Mouse (Mus musculus) spleen, adult 2 months (tissue): ENCODE results near the gene Arf6. TPM values are rescaled to one million over a fixed set of nuclear protein-coding genes. Genes with fewer than 3 reads are reported as not detected.
A peak's percentile ranks its signal among the peaks of the same experiment; 100 is the strongest.
"Not testable (repeated sequence)": the region's sequence is repeated elsewhere in the genome, so short reads cannot be mapped to it uniquely, and the experiment has no call there.

ENCODE experiments used
- DNase-seq, 2 experiments: peaks; one replicate each; pipeline versions ENCODE4 v3.0.0 to v3.0.0-alpha.2; 2012 to 2021; ENCODE audit warnings: low spot score in 2 of 2, low read depth in 1 of 2
- H3K27ac ChIP-seq: fragments of 200-500 bp; 2 replicates; pipeline ENCODE4 v1.5.1; 2012; ENCODE audit warnings: low read length, inconsistent platforms; ENCODE audit not compliant: insufficient read depth
- H3K27me3 ChIP-seq: fragments of 200-500 bp; 2 replicates; pipeline ENCODE4 v1.6.1; 2012; ENCODE audit warnings: mild to moderate bottlenecking, moderate library complexity, low read length, inconsistent platforms; ENCODE audit not compliant: control insufficient read depth, insufficient read depth
- H3K36me3 ChIP-seq: fragments of 200-500 bp; 2 replicates; pipeline ENCODE4 v1.6.1; 2012; ENCODE audit warnings: mild to moderate bottlenecking, low read length, inconsistent platforms; ENCODE audit not compliant: control insufficient read depth, insufficient read depth
- H3K4me1 ChIP-seq: fragments of 200-500 bp; 2 replicates; pipeline ENCODE4 v1.6.1; 2011; ENCODE audit warnings: inconsistent platforms; ENCODE audit not compliant: control insufficient read depth, insufficient read depth, insufficient read length
- H3K4me3 ChIP-seq: fragments of 200-500 bp; 2 replicates; pipeline ENCODE4 v1.5.1; 2011; ENCODE audit warnings: mild to moderate bottlenecking, inconsistent platforms; ENCODE audit not compliant: insufficient read depth, insufficient read length; ENCODE audit errors: extremely low read depth
- CTCF ChIP-seq: fragments of 200-500 bp; IDR thresholded peaks from 2 replicates; pipeline ENCODE4 v1.5.1; 2011; ENCODE audit warnings: mild to moderate bottlenecking, inconsistent platforms; ENCODE audit not compliant: insufficient read depth, insufficient read length, insufficient replicate concordance; ENCODE audit errors: extremely low read depth
- POLR2A ChIP-seq: fragments of 200-500 bp; IDR thresholded peaks from 2 replicates; pipeline ENCODE4 v1.6.1; 2011; ENCODE audit warnings: low read depth, low read length, inconsistent platforms
- WGBS: fragments of 180-500 bp; shearing (Covaris S2); methylation state at CpG from one replicate; pipeline ENCODE4 v1.1.7; 2018; 5-methylcytosine and 5-hydroxymethylcytosine counted together
- polyA plus RNA-seq: library from polyadenylated mRNA; depleted of rRNA; stranded (reverse); fragments of >200 nt; gene quantifications from 2 replicates; pipeline ENCODE4 v1.2.3, GENCODE M21; 2012

Gene Arf6
- polyA plus RNA-seq, 1 experiment, result 182 TPM

- H3K4me3 ChIP-seq, result peak overlapping the region; percentile 40
Measured at GRCm38 (mm10) chr12:69373850-69374766, 2.2 kb downstream of the Arf6 start.

DNA sequence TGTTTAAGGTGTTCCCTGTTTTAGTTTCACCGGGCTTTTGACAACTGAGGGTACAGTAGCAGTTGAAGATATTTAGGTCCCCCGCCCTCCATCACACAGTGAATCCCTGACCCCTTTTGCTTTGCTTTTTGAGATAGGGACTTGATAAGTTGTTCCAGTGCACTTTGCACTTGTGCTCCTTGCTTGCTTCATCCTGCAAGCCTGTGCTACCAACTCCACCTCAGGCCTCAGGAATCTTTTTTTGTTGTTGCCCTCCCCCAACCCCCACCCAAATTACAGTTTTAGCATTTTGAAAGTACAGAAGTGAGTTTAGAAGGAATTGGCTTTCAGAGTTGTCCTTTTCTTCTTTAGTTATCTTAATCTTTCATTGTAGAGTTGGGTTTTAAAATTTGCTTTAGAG lies 4.2 kb downstream of the Arf6 start:
- Histone ChIP-seq H3K27ac (no peak overlapping the region), H3K4me1 (peaks cover 2% of the 10 kb centered on the region; the same call in 1 of the 2 replicates), H3K4me3 (no peak overlapping the region), H3K27me3 (no peaks in the 10 kb centered on the region), H3K36me3 (peaks cover 9% of the 10 kb centered on the region)
- WGBS, result 56% methylated on average over 2 of the region's 2 CpGs
- DNase-seq, result no peak
- TF ChIP-seq POLR2A (no peak), CTCF (no peak)

More at GRCm38 (mm10) chr12:69373850-69374766, 2.2 kb downstream of the Arf6 start:
- H3K36me3 ChIP-seq, result peaks cover 9% of the 10 kb centered on the region
- H3K4me1 ChIP-seq, result peaks cover 2% of the 10 kb centered on the region; the same call in 1 of the 2 replicates
- DNase-seq, result no peak
- H3K27me3 ChIP-seq, result no peaks in the 10 kb centered on the region
- WGBS, result 5% methylated on average over 11 of the region's 11 CpGs
- H3K27ac ChIP-seq, result peak overlapping the region; percentile 17; the same call in 1 of the 2 replicates
- TF ChIP-seq CTCF (no peak), POLR2A (no peak)

DNA sequence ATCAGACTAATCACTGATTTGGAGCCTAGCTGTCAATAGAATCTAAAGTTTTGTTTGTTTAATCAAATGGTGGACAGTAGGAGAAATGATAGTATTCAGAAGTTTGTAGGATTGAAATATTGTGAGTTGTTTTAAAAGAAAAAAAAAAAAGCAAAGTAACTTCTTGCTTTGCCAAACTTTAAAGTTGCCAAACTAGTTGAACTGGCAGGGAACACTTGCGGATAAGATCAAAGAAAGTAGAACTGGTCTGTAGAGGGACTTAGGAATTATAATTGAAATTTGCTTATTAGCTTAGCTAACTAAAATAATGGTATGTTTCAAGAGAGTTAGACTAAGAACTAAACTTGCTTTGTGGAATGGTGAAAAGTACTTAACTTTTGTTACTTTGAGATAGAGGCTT lies 5.2 kb downstream of the Arf6 start:
- Histone ChIP-seq H3K36me3 (peaks cover 9% of the 10 kb centered on the region), H3K27ac (no peak overlapping the region), H3K27me3 (no peaks in the 10 kb centered on the region), H3K4me3 (no peak overlapping the region), H3K4me1 (peaks cover 2% of the 10 kb centered on the region; the same call in 1 of the 2 replicates)
- WGBS, result 95% methylated on average over 1 of the region's 1 CpGs
- DNase-seq, result no peak
- TF ChIP-seq POLR2A (no peak), CTCF (no peak)

GRCm38 (mm10) chr12:69377636-69378035 lies 5.7 kb downstream of the Arf6 start:
- not testable (repeated sequence) for H3K36me3 ChIP-seq, H3K4me1 ChIP-seq, H3K4me3 ChIP-seq, H3K27ac ChIP-seq, H3K27me3 ChIP-seq, DNase-seq
- WGBS, result 96% methylated on average over 6 of the region's 6 CpGs

DNA sequence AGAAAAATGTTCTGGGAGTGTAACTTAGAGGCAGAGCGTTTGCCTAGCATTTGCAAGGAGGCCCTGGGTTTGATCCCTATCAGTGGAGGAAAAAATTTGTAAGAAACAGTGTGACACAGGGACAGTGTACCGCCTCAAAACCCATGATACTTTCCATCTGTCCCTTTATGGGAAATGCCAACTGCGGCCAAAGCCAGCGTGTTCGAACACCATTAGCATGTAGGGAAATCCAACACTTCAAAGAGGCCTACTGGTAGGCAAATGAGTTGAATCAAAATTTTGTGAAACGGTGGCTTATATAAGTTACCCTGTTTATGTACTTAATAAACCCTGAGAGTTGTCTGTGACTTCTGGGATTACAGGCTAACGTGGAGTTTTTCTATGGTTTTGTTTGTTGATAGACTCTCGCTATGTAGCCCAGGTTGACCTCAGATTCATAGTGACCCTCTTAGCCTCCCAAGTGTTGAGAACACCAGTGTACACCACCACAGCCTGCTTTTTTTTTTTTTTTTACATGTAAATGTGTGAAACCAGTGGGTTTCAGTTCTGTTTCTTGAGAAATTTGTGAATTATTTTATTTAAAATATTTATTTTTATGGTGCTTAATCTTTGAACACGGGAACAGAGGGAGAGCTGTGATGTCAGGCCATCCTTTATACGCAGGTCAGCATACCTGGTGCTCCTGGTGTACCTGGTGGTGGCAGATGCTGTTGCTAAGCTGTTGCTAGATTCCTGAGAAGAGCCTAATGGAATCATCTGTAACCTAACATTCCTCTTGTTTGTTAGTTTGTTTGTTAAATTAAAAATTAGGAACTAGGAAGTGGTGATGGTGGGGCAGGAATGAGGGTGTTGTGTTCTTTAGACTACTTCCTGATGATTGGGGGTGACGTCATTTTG lies 6.9 kb downstream of the Arf6 start:
- Histone ChIP-seq H3K27ac (peak overlapping the region; percentile 16; the same call in 1 of the 2 replicates), H3K4me1 (peaks cover 2% of the 10 kb centered on the region; the same call in 1 of the 2 replicates), H3K4me3 (no peak overlapping the region), H3K36me3 (peaks cover 4% of the 10 kb centered on the region), H3K27me3 (no peaks in the 10 kb centered on the region)
- WGBS, result 62% methylated on average over 11 of the region's 11 CpGs
- no peak for DNase-seq
- TF ChIP-seq CTCF (no peak), POLR2A (no peak)

DNA sequence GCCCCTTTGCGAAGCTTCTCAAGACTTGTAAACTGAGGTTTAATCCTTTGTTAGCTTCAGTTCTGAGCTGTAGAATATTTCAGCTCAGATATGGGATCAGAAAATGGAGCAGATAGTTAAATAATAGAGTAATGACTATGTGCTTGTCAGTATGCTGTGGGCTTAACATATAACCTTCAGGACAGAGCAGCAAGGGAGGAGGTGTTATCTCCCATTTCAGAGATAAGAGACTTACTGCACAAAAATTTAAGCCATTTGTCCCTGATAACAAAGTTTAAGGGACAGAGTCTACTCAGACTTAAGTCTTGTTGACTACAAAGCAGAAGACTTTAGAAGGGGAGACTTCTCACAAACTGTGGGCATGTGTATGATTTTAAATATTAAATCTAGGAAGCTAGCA lies 10.9 kb downstream of the Arf6 start:
- WGBS, result 96% methylated on average over 1 of the region's 1 CpGs
- Histone ChIP-seq H3K4me3 (no peak overlapping the region), H3K27me3 (no peaks in the 10 kb centered on the region), H3K27ac (no peak overlapping the region), H3K36me3 (no peaks in the 10 kb centered on the region), H3K4me1 (peaks cover 7% of the 10 kb centered on the region)
- DNase-seq, result no peak
- no peak for TF ChIP-seq CTCF
- TF ChIP-seq POLR2A, result no peak
